In genomic region chr15:99294813-99295374, GRCm38 (mm10) we compare ENCODE assay signal across 8 mouse cellular contexts. TPM values are rescaled to one million over a fixed set of nuclear protein-coding genes. Genes with fewer than 3 reads are reported as not detected.
DNase-seq lines count a peak whose midpoint lies in the region; ATAC-seq and TF ChIP-seq lines count a peak whose summit lies in the region.

Gene Prpf40b, plus strand, starts transcription at chr15:99295087.

- H3K9me3 ChIP-seq in CH12.LX (replicated peaks; ENCODE audit: low read length) = no peaks in the 10 kb centered on the region
- no peaks in the 10 kb centered on the region for H3K9me3 ChIP-seq in forebrain, embryonic 12.5 days
- H3K9me3 ChIP-seq in heart, postnatal 0 days (replicated peaks; ENCODE audit: control insufficient read depth, low read length) = no peaks in the 10 kb centered on the region
- no peaks in the 10 kb centered on the region for H3K9me3 ChIP-seq in liver, embryonic 16.5 days (replicated peaks; ENCODE audit: control insufficient read depth, low read length)
- H3K9me3 ChIP-seq in neural tube, embryonic 13.5 days = no peaks in the 10 kb centered on the region

- peak within 1 kb of the TSS; percentile 98 for H3K4me2 ChIP-seq in CH12.LX (ENCODE audit: insufficient read depth, low read depth, poor library complexity, severe bottlenecking)
- H3K4me2 ChIP-seq in forebrain, embryonic 12.5 days = peak within 1 kb of the TSS; percentile 63
- H3K4me2 ChIP-seq in heart, postnatal 0 days (ENCODE audit: low read depth, low read length) = peak within 1 kb of the TSS; percentile 73
- H3K4me2 ChIP-seq in liver, embryonic 16.5 days (ENCODE audit: low read depth, low read length) = peak within 1 kb of the TSS; percentile 82
- H3K4me2 ChIP-seq in neural tube, embryonic 13.5 days = peak within 1 kb of the TSS; percentile 71

- no peaks in the 10 kb centered on the region for H3K79me2 ChIP-seq in CH12.LX (replicated peaks; ENCODE audit: control insufficient read depth, extremely low read depth, insufficient read depth, poor library complexity, severe bottlenecking)

- H3K4me1 ChIP-seq in CH12.LX (ENCODE audit: control insufficient read depth in 1 of 2, insufficient read depth in 2 of 2) = peaks cover 3 to 20% of the 10 kb centered on the region in 2 experiments; a peak in 3 of 4 replicates
- peaks cover 19% of the 10 kb centered on the region for H3K4me1 ChIP-seq in forebrain, embryonic 12.5 days
- peaks cover 14% of the 10 kb centered on the region for H3K4me1 ChIP-seq in heart, postnatal 0 days (ENCODE audit: control insufficient read depth, insufficient read depth)
- peaks cover 4% of the 10 kb centered on the region for H3K4me1 ChIP-seq in liver, embryonic 16.5 days (ENCODE audit: control insufficient read depth, low read depth, low read length)
- H3K4me1 ChIP-seq in neural tube, embryonic 13.5 days (replicated peaks) = peaks cover 28% of the 10 kb centered on the region
- H3K4me1 ChIP-seq in testis, adult 2 months (ENCODE audit: control insufficient read depth, insufficient read depth, low read length) = peaks cover 13% of the 10 kb centered on the region

- TF ChIP-seq EP300 in CH12.LX (IDR thresholded peaks at IDR 0.05; ENCODE audit: low read length) = no peak
- no peak; the same call in 1 of the 2 replicates for TF ChIP-seq EP300 in heart, postnatal 0 days (IDR thresholded peaks at IDR 0.05; ENCODE audit: low read depth)

- TF ChIP-seq CTCF in CH12.LX (conservative IDR thresholded peaks at IDR 0.05 in 1 of 2, IDR thresholded peaks at IDR 0.05 in 1 of 2; ENCODE audit: low read depth in 2 of 2, low read length in 2 of 2) = peak in 1 of 2 experiments; percentile 56; a peak in 2 of 4 replicates
- peak; percentile 26; the same call in 1 of the 2 replicates for TF ChIP-seq CTCF in heart, postnatal 0 days (IDR thresholded peaks at IDR 0.05; ENCODE audit: low read depth)
- 0 out of 2 replicates have a peak, but pooled peaks have one; percentile 8 for TF ChIP-seq CTCF in testis, adult 2 months (IDR thresholded peaks at IDR 0.05; ENCODE audit: control insufficient read depth, insufficient read depth, insufficient replicate concordance, low read depth, low read length)

- peak; percentile 84 for DNase-seq in CH12.LX (ENCODE audit: extremely low read depth)
- DNase-seq in c-Kit-positive CD71-positive TER-119-negative erythroid progenitor cells, embryonic 14.5 days (ENCODE audit: low read depth) = peak; percentile 60
- DNase-seq in heart, postnatal 0 days (ENCODE audit: low spot score) = peak; percentile 83
- peak; percentile 94 to 97 for DNase-seq in kidney, postnatal 4 days

- peak; percentile 78 for TF ChIP-seq POLR2A in CH12.LX (IDR thresholded peaks at IDR 0.05; ENCODE audit: low read depth, low read length)
- TF ChIP-seq POLR2A in testis, adult 2 months (IDR thresholded peaks at IDR 0.05; ENCODE audit: control insufficient read depth, low read depth, low read length) = peak; percentile 37; the same call in 1 of the 2 replicates

- WGBS in forebrain, embryonic 12.5 days = 1% methylated on average over 44 of the region's 64 CpGs
- WGBS in heart, postnatal 0 days = under 1% methylated on average over 55 of the region's 64 CpGs
- WGBS in liver, embryonic 16.5 days (ENCODE audit: insufficient replicate concordance) = 0% methylated on average over 50 of the region's 64 CpGs
- under 1% methylated on average over 60 of the region's 64 CpGs for WGBS in neural tube, embryonic 13.5 days

- H3K36me3 ChIP-seq in CH12.LX (replicated peaks in 1 of 2; ENCODE audit: control insufficient read depth in 1 of 2, insufficient read depth in 1 of 2, low read length in 1 of 2) = peaks cover 0 to 5% of the 10 kb centered on the region in 2 experiments
- H3K36me3 ChIP-seq in forebrain, embryonic 12.5 days (replicated peaks) = 0 out of 2 replicates have a peak, but pooled peaks cover 2% of the 10 kb centered on the region
- no peaks in the 10 kb centered on the region for H3K36me3 ChIP-seq in heart, postnatal 0 days (replicated peaks; ENCODE audit: control insufficient read depth, insufficient read depth, low read length)
- no peaks in the 10 kb centered on the region for H3K36me3 ChIP-seq in liver, embryonic 16.5 days (ENCODE audit: control insufficient read depth, insufficient read depth)
- no peaks in the 10 kb centered on the region for H3K36me3 ChIP-seq in neural tube, embryonic 13.5 days
- H3K36me3 ChIP-seq in testis, adult 2 months (ENCODE audit: control insufficient read depth, insufficient read depth, low read length) = no peaks in the 10 kb centered on the region

- dilution Hi-C loops in CH12.LX (cut with MboI; ENCODE audit: extremely low pct_ligation_motif_present, extremely low pct_unique_long_range_greater_than_20kb, low sequenced_read_pairs) = no loop called here

- no peak within 1 kb of the TSS for H3K27ac ChIP-seq in CH12.LX (ENCODE audit: insufficient read depth, low read depth)
- peak within 1 kb of the TSS; percentile 93 for H3K27ac ChIP-seq in forebrain, embryonic 12.5 days
- peak within 1 kb of the TSS; percentile 75 for H3K27ac ChIP-seq in heart, postnatal 0 days (ENCODE audit: low read depth)
- H3K27ac ChIP-seq in liver, embryonic 16.5 days (ENCODE audit: low read length) = peak within 1 kb of the TSS; percentile 53; the same call in 1 of the 2 replicates
- H3K27ac ChIP-seq in neural tube, embryonic 13.5 days (replicated peaks) = peak within 1 kb of the TSS; percentile 93
- H3K27ac ChIP-seq in testis, adult 2 months (ENCODE audit: control insufficient read depth, insufficient read depth, low read depth, low read length) = peak within 1 kb of the TSS; percentile 68

- in situ Hi-C loops in CH12.LX (cut with MboI; ENCODE audit: low pct_ligation_motif_present, low pct_unique_long_range_greater_than_20kb, low sequenced_read_pairs) = no loop called here

- TF ChIP-seq RAD21 in CH12.LX (IDR thresholded peaks at IDR 0.05; ENCODE audit: low read depth, low read length) = no peak; the same call in 1 of the 2 replicates

- H3K9ac ChIP-seq in CH12.LX (ENCODE audit: insufficient read depth, low read depth) = peak within 1 kb of the TSS; percentile 64
- H3K9ac ChIP-seq in forebrain, embryonic 12.5 days = peak within 1 kb of the TSS; percentile 80
- peak within 1 kb of the TSS; percentile 62 for H3K9ac ChIP-seq in heart, postnatal 0 days (replicated peaks; ENCODE audit: low read depth, low read length)
- H3K9ac ChIP-seq in liver, embryonic 16.5 days (ENCODE audit: low read depth, low read length) = peak within 1 kb of the TSS; percentile 65
- peak within 1 kb of the TSS; percentile 85 for H3K9ac ChIP-seq in neural tube, embryonic 13.5 days

- peak; percentile 97 for ATAC-seq in forebrain, embryonic 12.5 days (ENCODE audit: low FRiP score)
- ATAC-seq in heart, postnatal 0 days (ENCODE audit: insufficient read depth, low read depth) = peak; percentile 94
- ATAC-seq in liver, embryonic 16.5 days (ENCODE audit: low read depth) = peak; percentile 94
- ATAC-seq in neural tube, embryonic 13.5 days (ENCODE audit: low read depth) = peak; percentile 95

- peaks cover 34% of the 10 kb centered on the region for H3K27me3 ChIP-seq in CH12.LX (replicated peaks)
- no peaks in the 10 kb centered on the region for H3K27me3 ChIP-seq in forebrain, embryonic 12.5 days
- H3K27me3 ChIP-seq in heart, postnatal 0 days (ENCODE audit: control insufficient read depth, insufficient read depth, low read length) = no peaks in the 10 kb centered on the region
- H3K27me3 ChIP-seq in liver, embryonic 16.5 days (ENCODE audit: control insufficient read depth, insufficient read depth, low read depth, low read length) = no peaks in the 10 kb centered on the region
- no peaks in the 10 kb centered on the region for H3K27me3 ChIP-seq in neural tube, embryonic 13.5 days
- no peaks in the 10 kb centered on the region for H3K27me3 ChIP-seq in testis, adult 2 months (ENCODE audit: control insufficient read depth, insufficient read depth, low read length)

- peak within 1 kb of the TSS; percentile 48 to 68 (median 58) for H3K4me3 ChIP-seq in CH12.LX (replicated peaks in 1 of 3; ENCODE audit: low read depth in 2 of 3, low read length in 2 of 3, poor library complexity in 1 of 3)
- H3K4me3 ChIP-seq in forebrain, embryonic 12.5 days (replicated peaks) = peak within 1 kb of the TSS; percentile 66
- H3K4me3 ChIP-seq in heart, postnatal 0 days (ENCODE audit: low read depth, low read length) = peak within 1 kb of the TSS; percentile 65
- H3K4me3 ChIP-seq in liver, embryonic 16.5 days (ENCODE audit: low read depth, low read length) = peak within 1 kb of the TSS; percentile 71
- H3K4me3 ChIP-seq in neural tube, embryonic 13.5 days = peak within 1 kb of the TSS; percentile 72
- peak within 1 kb of the TSS; percentile 81 for H3K4me3 ChIP-seq in testis, adult 2 months (ENCODE audit: control insufficient read depth, low read depth, low read length)

TF ChIP-seq in CH12.LX, 34 proteins besides CTCF, POLR2A, EP300 and RAD21 (continues in another document):
- no peak for TF ChIP-seq MEF2A (IDR thresholded peaks at IDR 0.05; ENCODE audit: borderline replicate concordance, low read depth, low read length)
- TF ChIP-seq ZKSCAN1 (IDR thresholded peaks at IDR 0.05; ENCODE audit: borderline replicate concordance, low read depth, low read length) = no peak
- no peak for TF ChIP-seq POLR2AphosphoS2 (IDR thresholded peaks at IDR 0.05; ENCODE audit: low read depth, low read length)
- peak; percentile 69 for TF ChIP-seq MXI1 (IDR thresholded peaks at IDR 0.05; ENCODE audit: low read depth, low read length)
- peak; percentile 57; the same call in 1 of the 2 replicates for TF ChIP-seq NELFE (IDR thresholded peaks at IDR 0.05; ENCODE audit: low read depth, low read length)
- no peak for TF ChIP-seq ETS1 (conservative IDR thresholded peaks at IDR 0.05; ENCODE audit: low read depth, low read length)
- peak; percentile 48; the same call in 1 of the 2 replicates for TF ChIP-seq ELF1 (IDR thresholded peaks at IDR 0.05; ENCODE audit: low read depth, low read length)
- TF ChIP-seq CHD2 (IDR thresholded peaks at IDR 0.05; ENCODE audit: low read length) = peak; percentile 43
- no peak for TF ChIP-seq ZMIZ1 (IDR thresholded peaks at IDR 0.05; ENCODE audit: low read depth, low read length)
- no peak for TF ChIP-seq GABPA (IDR thresholded peaks at IDR 0.05; ENCODE audit: insufficient replicate concordance, low read depth, low read length)
- TF ChIP-seq JUN (IDR thresholded peaks at IDR 0.05; ENCODE audit: insufficient read depth, low read depth, low read length) = no peak

RNA-seq across cellular contexts. Expression of gene Prpf40b, which starts in this region (rescaled TPM):
- 18.8 and 27.9 TPM in 2 replicates for total RNA-seq in CH12.LX (2012; rRNA removed)
- 11.7 and 14.3 TPM in 2 replicates for total RNA-seq in CH12.LX (2014; rRNA removed)
- 31.6 and 31.8 TPM in 2 replicates for polyA plus RNA-seq in CH12.LX (2012; ENCODE audit: insufficient read length, low read depth)
- polyA plus RNA-seq in forebrain, embryonic 12.5 days (2016; fragmentation: Nextera tagmentation; extraction: Ambion mirVana) = 86.9 and 88.2 TPM in 2 replicates
- 25.4 and 26.9 TPM in 2 replicates for total RNA-seq in heart, postnatal 0 days (2014; rRNA removed; ENCODE audit: low replicate concordance)
- polyA plus RNA-seq in heart, postnatal 0 days (2015; fragmentation: Nextera tagmentation; extraction: Ambion mirVana) = 27.4 and 29.3 TPM in 2 replicates
- polyA plus RNA-seq in liver, embryonic 16.5 days (2015; fragmentation: Nextera tagmentation; extraction: Ambion mirVana) = 6.5 and 8.0 TPM in 2 replicates
- 90.1 and 101 TPM in 2 replicates for polyA plus RNA-seq in neural tube, embryonic 13.5 days (2015; fragmentation: Nextera tagmentation; extraction: Ambion mirVana)
- polyA plus RNA-seq in testis, adult 2 months (2012; rRNA removed) = 104 and 118 TPM in 2 replicates
